Mouse (Mus musculus): ENCODE data around the gene Snd1.

- TF ChIP-seq GATA1 (IDR thresholded peaks at IDR 0.05; ENCODE audit: borderline replicate concordance, low read length) (no peak), FLI1 (IDR thresholded peaks at IDR 0.05; ENCODE audit: low read length) (no peak)
Observed at GRCm38 (mm10) chr6:28450481-28450880, 24.5 kb upstream of the Snd1 start.
